Mouse (Mus musculus): ENCODE data around the gene Rab43. TPM values are rescaled to one million over a fixed set of nuclear protein-coding genes. Genes with fewer than 3 reads are reported as not detected.

The Rab43 gene
- total RNA-seq, 1 experiment from 2014 or later: 33.2 TPM

GRCm38 (mm10) chr6:87809651-87810161 lies 2.3 kb downstream of the Rab43 start:
- no peak for DNase-seq

- no peak for DNase-seq
These were observed 2.8 kb downstream of the Rab43 start for GRCm38 (mm10) chr6:87809144-87809543.

DNA sequence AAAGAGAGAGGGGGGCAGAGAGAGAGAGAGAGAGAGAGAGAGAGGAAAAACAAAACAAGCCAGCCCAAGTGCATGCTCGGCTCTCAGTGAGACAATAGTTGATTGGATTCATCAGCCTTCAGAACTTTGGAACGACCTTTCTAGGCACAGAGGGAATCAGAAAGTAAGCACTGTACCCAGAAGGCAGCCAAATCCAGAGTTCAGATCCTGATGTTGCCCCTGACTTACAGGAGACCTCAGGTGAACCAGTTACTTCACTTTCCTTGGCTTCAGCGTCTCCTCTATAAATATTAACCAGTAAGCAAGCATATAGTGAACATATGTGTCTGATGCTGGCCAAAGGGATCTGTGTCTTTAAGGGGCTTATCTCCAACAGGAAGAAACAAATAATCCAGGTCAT lies 3.4 kb downstream of the Rab43 start:
- no peak for DNase-seq

DNA sequence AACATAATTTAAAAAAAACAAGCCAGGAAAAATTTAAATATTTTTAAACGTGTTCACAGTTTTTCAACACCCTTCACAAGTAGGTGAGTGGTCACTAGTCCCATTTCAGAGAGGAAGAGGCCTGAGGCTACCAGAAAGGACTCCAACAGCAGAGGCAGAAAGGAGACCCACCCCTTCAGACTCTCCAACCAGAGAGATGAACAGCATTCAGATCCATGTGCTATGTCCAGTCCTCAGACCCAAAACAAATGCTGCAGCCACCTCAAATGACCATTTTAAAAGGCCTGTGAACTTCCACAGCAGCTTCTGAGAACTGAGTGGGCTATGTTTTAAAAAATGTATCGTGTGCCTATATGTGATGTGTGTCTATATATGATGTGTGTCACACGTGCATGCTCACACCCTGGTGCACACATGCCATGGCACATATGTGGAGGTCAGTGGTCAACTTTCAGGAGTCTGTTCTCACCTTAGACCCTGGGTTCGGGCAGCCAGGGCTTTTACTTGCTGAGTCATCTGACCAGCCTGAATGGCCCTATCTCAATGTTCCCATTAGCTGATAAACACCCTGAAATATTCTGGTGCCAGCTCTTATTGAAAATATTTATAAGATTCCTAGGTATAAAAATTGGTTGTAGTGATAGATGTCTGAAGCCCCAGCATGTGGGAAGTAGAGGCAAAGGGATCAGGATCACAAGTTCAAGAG lies 4.1 kb downstream of the Rab43 start:
- no peak for DNase-seq

GRCm38 (mm10) chr6:87806857-87807256 lies 5.1 kb downstream of the Rab43 start:
- no peak for DNase-seq

GRCm38 (mm10) chr6:87806028-87806427 lies 5.9 kb downstream of the Rab43 start:
- DNase-seq: no peak

GRCm38 (mm10) chr6:87805448-87805847 lies 6.5 kb downstream of the Rab43 start:
- DNase-seq: no peak

DNA sequence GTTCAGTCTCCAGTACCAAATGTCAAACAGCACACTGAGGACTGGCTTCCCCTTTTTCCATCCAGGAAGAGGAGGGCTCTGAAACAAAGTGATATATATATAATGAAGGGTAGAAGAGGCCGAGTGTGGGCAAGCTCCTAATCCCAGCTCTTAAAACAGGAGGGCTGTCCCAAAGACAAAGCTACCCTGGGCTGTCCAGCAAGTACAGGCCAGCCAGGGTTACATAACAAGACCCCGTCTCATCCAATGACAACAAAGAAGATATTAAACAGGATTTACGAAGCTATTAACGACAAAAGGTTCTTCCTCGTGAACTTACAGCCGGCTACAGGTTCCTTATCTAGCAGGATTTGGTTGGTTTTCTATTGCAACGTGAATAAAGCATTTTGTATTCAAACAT lies 7.1 kb downstream of the Rab43 start:
- no peak for DNase-seq

DNA sequence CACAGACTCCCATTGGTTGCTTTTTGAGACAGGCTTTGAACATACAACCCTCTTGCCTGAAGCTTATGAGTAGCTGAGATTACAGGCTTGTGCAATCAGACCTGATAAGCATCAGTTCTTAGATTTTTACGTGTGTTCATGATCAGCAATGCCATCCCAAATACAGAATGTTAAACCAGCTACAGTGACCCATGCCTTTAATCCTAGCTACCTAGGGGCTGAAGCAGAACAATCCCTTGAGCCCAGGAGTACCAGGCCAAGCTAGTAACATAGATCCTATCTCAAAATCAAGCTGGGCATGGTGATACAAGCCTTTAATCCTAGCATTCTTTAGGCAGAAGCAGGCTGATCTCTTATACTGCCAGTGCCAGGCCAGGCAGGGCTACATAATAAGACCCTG lies 7.9 kb downstream of the Rab43 start:
- DNase-seq: no peak

DNA sequence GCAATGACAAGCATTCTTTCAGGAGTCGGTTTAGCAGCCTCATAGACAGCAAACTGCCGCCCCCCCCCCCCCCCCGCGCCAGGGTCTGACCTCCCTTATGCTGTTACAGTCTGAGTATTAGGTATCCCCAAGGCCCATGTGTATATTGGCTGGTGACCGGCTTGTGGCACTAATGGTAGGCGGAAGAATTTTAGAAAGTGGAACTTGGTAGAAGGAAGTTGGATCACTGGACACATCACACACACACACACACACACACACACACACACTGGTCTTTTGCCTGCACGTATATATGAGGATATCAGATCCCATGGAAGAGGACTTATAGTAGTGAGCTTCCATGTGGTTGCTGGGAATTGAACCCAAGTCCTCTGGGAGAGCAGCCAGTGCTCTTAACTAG lies 9.5 kb downstream of the Rab43 start:
- no peak for DNase-seq

- DNase-seq: peak; percentile 1
These were observed 12.4 kb downstream of the Rab43 start for GRCm38 (mm10) chr6:87799576-87799975.

- DNase-seq: peak; percentile 19
These were observed 14.6 kb downstream of the Rab43 start for GRCm38 (mm10) chr6:87797321-87797720.

- peak; percentile 2 for DNase-seq
These were observed 15.6 kb downstream of the Rab43 start for GRCm38 (mm10) chr6:87796251-87796880.

DNA sequence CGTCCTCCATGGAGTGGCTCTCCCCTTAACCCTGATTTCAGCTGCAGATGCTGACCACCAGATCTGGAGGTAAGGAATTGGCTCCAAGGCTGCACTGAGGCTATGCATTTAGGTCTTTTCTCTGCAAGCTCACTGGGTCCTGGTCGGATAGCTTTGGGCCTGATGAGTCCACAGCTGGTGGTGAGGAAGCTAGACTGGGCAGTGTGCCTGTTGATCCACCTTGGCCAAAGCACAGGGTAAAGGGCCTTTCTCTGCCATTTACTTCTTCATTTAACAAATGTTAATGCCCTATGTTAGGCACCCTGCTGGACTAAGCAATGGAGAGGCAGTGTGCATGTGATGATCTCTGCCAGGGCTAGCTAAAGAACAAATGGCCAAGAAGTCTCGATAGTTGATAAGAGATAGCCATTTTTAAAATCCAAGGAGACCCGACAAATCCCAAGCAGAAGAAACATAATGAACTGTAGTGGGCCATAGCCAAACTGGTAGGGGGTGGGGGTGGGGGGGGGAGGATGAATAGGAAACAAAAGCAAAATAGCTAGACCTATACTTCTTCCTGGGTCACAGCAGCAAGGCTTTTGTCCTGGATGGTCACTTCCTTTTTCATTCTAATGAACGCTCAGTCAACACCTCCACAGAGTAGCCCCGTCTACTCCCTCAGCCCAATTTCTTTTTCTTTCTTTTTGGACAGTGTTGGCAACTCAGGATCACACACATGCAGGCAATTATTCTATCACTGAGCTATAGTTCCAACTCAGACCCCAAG lies 16.4 kb downstream of the Rab43 start:
- peak; percentile 2 for DNase-seq

DNA sequence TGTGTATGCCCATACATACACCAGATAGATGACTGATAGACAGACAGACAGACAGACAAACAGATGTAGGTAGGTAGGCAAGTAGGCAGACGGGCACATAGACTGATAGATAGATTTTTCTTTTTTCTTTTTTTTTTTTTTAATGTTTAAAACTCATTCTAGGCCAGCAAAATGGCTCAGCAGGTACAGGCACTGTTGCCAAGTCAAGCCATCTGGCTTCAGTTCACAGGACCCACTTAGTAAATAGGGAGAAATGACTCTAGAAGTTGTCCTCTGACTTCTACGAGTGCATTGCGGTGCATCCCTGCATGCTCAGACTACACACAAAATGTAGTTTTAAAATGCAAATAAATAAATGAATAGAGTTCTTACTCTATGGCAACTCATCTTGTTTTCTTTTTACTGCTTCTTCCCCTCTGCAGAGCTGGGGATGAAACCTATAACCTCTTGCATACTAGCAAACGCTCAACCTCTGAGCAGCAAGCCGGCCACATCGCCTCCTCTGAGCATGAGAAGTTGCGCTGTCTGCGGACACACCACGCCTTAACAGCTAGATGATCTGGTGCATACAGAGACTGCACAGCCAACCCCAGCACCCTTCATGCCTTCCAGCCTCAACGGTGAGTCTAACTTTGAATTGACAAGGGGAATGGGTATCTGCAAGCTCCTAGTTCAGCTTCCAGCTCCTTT lies 18.0 kb downstream of the Rab43 start:
- peak; percentile 1 for DNase-seq

- peak; percentile 8 for DNase-seq
These were observed 20.1 kb downstream of the Rab43 start for GRCm38 (mm10) chr6:87791826-87792225.

GRCm38 (mm10) chr6:87790779-87791480 lies 21.0 kb downstream of the Rab43 start:
- peak; percentile 33 for DNase-seq

- no peak for DNase-seq
These were observed 22.2 kb downstream of the Rab43 start for GRCm38 (mm10) chr6:87789791-87790190.

GRCm38 (mm10) chr6:87788896-87789587 lies 22.9 kb downstream of the Rab43 start:
- peak; percentile 72 for DNase-seq

- no peak for DNase-seq
These were observed 23.6 kb downstream of the Rab43 start for GRCm38 (mm10) chr6:87788266-87788895.

Data from adrenal gland, postnatal 14 days (tissue).